Mouse (Mus musculus) adrenal gland, postnatal 25 days (tissue): ENCODE results near the gene Lingo1. TPM values are rescaled to one million over a fixed set of nuclear protein-coding genes. Genes with fewer than 3 reads are reported as not detected.

Source experiments
- DNase-seq: peaks from one replicate; pipeline ENCODE4 v3.0.0; 2021; ENCODE audit warnings: mixed read lengths
- total RNA-seq: library from RNA; stranded (reverse); gene quantifications from 2 replicates; pipeline ENCODE4 v1.2.3, GENCODE M21; 2021

Lingo1 gene
- total RNA-seq, 1 experiment from 2014 or later: 1.1 TPM

- DNase-seq: no peak
Observed at GRCm38 (mm10) chr9:56775161-56775934, 20.9 kb downstream of the Lingo1 start.

DNA sequence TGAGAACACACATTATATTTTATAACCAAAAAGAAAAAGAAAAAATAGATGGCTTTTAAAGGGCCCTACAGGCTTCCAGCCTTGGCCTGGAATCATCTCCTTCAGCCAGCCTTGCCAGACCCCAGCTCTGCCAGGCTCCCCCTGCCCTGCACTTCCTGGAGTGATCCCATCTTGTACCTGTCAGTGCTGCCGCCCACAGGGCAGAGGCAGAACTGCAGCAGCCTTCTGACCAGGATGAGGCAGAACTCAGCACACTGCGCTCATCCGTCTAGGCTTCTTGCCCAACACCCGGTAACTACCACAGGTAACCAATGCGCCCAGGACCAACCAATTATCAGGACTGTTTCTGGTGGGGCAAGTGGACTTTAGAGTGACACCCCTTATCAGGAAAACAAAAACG is 22.0 kb downstream of the Lingo1 start:
- DNase-seq: peak; percentile 55

- DNase-seq: no peak
Observed at GRCm38 (mm10) chr9:56773666-56774065, 22.6 kb downstream of the Lingo1 start.

DNA sequence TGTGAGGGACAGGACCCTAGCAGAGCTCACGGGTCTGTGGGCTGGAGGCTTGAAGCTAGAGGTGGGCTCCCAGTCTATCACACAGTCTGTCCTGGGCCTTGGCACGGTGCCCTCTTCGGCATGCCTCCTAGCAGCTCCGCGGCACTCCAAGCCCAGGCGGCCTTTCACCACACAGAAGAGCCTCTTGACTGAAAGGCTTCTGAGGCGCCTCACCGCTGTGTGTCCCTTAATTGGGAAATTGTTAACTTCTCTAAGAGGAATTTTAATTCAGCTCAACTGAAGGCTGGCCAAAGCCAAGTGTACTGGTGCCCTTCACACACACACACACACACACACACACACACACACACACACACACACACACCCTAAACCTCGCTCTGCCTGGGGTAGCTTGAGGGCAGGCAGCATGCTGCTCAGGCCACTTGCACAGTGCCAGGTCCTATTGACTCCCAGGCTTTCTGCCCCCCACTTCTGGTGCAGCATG is 28.6 kb downstream of the Lingo1 start:
- peak; percentile 20 for DNase-seq

DNA sequence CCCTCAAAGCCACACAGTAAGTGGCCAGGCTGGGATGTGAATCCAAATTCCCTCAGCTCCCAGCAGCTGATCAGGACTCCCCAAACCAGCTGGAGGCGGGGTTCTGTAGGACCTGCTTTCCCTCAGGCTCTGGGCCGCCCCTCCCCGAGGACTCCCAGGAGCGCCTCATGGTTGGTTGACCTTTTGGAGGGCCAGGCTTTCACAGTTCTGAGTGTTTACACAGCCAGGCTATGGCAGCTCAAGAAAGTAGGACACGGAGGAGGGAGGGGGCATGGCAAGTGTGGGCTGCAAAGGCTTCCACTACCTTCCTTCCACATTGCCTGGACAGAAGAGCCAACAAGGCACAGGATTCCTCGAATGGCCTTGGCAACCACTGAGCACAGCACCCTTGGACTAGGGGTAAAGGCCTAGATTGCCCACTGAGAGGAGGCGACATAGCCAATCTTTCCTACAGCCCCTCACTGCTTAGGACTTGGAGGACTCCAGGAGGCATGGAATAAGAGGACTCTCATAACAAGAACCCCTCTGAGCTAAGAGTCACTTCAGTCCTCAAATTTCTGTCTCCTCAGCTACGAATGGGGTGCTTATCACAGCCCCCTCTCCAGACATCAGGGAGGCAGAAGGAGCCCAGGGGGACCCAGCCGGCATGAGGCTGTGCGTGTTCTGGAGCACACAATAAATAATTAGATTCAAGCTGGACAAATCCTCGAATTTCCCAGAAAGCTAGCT is 29.5 kb downstream of the Lingo1 start:
- no peak for DNase-seq

DNA sequence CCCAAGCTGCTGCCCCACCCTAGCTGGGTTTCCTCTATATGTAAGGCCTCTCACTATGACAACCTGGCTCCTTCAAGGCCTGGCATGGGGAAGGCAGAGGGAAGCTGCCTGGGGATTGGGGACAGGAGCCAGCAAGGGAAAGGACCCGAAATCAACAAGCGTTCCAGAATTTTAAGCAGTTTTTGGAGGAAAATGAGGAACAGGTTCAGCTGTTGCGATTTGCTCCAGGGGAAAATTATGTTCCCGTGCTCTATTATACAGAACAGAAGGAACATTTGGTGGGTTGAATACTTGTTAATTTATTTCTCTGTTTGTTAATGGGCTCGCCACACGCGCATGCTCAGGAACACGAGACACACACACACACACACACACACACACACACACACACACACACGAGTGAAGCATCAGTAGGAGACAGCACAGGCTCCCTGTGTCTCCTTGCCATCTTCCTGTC is 34.1 kb downstream of the Lingo1 start:
- no peak for DNase-seq

DNA sequence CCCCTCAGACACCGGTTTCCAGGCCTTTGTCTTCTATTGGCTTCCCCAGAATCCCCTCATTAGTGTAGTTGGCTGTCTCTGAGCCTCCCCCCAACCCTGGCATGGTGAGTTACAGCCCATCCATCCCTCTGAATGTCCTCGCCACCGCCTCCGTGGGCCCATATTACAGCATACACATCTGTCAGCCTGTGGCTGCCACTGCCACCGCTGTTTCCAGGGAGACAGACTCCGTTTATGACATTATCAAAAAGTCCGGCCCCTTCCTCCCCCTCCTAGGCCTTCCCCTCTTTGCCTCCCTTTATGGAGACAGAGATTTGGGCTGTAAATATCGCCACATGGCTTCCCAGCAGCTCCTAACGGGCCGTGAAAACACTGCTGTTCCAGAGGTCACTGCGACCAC is 38.5 kb downstream of the Lingo1 start:
- DNase-seq: no peak

- no peak for DNase-seq
Observed at GRCm38 (mm10) chr9:56755119-56755518, 41.1 kb downstream of the Lingo1 start.

DNA sequence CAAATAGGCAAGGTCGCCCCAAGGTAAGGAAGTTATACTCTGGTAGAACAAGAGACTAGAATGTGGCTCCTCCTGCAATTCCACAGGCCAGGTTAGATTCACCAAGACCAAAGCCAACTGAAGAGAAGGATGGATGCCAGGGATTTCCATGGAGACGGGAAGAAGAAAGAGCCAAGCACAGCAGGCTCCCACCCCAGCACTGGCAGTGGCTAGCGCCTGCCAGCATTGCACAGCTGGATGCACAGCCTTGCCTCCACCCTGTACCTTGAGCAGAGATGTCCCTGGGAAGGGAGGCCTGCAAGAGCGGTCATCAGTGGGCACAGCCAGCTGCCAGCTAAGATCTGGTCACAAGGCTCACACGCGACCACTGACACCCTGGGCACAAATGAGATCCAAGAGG is 42.9 kb downstream of the Lingo1 start:
- no peak for DNase-seq

- DNase-seq: no peak
Observed at GRCm38 (mm10) chr9:56748056-56748455, 48.2 kb downstream of the Lingo1 start.

GRCm38 (mm10) chr9:56746926-56747294 is 49.4 kb downstream of the Lingo1 start:
- DNase-seq: no peak

DNA sequence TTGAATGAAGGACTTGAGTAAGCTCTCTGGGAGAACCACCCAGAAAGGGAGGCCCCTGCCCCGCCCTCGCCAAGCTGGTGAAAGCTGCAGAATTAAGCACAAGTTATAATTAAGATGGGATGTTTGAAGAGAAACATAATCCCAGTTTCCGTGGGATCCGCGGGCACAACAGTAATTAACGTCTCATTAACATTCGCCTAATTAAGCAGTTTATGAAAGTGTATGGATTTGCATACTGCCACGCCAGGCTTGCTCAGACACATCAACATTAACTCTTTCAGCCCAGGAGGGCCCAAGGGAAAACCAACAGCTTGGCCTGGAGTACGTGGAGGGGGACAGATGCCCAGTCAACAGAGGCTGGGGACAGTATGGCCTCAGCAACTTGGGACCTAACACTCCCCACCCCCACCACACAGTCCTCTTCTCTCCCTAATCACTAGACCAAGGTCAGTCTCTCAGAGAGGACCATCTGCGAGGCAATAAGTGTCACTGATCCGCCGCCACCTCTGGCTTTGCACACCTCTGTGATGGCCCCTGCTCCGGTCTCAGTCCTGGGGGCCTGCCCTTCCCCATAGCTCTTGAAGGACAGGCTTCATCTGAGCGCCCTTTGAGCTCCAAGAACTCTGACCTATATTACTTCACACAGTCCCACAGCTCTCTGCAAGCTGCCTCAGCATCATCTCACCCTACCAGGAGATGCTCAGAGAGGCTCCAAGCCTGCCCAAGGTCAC is 49.9 kb downstream of the Lingo1 start:
- no peak for DNase-seq

GRCm38 (mm10) chr9:56744369-56744768 is 51.9 kb downstream of the Lingo1 start:
- DNase-seq: no peak

GRCm38 (mm10) chr9:56739181-56739737 is 57.0 kb downstream of the Lingo1 start:
- DNase-seq: no peak

DNA sequence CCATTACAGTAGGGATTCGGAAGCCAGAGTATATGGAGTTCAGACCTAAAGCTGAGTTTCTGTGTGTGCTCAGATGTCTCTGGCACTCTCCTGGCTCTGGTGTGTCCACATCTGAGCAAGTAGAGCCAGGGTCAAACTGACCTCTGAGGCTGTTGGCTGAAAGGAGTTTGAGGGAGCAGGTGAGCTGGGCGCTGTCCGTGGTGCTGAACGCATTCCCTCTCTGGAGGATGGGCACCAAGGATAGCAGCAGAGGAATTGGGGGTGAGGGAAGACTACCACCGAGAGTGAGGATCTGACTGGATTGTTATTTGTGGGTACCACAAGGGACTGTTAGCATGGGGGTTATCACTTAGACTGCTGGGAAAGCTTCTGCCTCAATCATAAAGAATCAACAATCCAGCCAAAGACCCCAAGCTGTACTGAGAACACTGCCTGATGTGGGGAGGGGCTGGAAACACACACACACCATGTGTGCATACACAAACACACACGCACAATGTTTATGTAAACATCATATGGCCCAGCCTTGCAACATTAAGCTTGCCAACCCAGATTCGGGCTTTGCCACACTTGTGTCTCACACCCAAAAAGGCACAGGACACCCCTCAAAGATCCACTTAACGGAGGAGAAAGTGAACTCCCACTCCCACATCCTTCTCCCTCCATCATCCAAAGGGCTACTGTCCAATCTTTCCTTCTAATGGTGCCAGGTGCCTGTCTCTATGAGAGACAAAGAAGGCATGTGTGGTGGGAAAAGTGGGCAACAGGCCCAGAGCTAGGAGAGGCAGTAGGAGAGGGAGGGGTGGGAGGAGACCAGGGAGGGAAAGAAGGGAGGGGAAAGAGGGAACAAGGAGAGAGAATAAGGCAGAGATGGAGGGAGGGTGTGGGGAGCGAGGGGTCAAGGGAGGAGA is 57.8 kb downstream of the Lingo1 start:
- DNase-seq: peak; percentile 69

GRCm38 (mm10) chr9:56734398-56734797 is 61.9 kb downstream of the Lingo1 start:
- DNase-seq: no peak

DNA sequence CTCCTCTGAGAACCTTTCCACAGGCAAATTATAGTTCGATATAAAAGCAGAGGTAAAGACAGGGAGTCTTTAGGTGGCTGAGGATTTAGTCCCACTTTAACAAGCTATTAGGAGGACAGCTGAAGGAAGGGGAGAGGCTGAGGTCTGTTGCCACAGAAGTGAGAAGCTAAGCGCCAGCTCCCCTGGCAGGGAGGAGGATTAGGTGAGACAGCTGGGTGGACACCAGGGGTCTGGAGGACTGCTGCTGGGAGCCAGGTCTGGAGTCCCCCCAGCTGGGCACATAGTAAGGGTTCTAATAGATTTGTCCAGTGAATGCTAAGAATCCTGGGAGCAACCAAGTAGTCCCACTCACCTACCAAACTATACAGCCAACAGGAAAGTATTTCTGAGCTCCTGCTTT is 65.3 kb downstream of the Lingo1 start:
- no peak for DNase-seq

DNA sequence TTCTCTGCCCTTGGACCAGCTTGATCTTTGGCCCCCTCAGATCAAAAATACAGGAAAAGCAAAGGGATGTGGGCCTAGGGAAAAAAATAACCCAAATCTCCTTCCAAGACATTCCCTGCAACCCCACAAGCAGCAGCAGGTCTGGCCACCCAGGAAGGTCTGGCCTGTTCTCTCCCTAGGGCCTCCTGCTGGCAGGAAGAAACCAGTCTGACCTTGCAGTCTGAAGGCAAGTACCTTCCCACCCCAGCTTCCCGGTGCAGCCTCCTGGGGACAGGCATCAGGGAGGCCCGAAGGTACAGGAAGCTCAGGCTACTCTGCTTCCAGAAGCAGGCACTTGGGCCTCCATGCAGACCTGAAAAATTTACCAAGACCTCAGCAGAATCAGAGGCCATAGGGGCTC is 67.1 kb downstream of the Lingo1 start:
- no peak for DNase-seq

DNA sequence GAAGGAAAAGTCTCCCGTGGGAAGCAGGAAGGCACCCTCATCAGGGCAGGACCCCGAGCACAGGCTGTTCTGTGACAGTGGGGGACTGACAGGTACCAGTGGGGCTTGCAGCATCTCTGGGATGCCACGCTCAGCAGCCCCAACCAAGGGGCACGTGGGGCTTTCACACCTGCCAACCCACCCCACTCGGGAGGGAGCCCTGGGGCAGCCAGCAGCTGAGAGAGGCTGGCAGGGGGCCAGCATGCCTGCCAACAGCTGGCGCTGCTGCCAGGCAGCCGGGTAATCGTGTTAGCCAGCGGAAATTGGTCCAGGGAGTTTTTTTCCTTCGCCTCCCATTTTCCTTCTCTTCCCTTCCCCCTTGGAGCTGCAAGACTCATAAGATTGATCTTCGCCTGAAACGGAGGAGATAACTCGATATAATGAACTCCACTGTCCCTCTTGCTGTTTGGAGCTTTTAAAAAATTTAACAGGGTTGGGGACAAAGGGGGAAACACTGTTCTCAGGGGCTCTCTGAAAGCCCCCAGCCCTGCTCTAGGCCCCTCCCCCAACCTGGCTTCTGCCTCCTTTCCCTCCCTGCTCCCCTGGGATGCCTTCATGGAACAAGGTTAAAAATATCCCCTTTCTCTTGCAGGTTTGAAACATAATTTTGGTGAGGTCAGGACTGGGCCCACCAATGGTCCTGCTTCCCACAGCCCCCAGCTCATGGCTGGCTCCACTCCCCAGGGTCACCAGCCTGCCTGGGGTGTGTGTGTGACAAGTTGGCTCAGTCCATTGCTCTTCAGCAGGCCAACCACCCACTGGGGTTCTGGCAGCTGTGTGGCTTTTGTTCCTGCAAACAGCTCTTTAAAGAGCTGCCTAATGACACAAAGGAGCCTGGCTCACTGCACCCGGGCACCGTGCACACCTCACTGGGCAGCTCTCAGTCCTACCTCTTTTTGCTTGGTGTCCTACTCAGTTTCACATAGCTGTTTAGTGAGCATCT is 68.3 kb downstream of the Lingo1 start:
- peak; percentile 60 for DNase-seq

GRCm38 (mm10) chr9:56725814-56726213 is 70.5 kb downstream of the Lingo1 start:
- DNase-seq: peak; percentile 69
